Mouse (Mus musculus) forebrain, postnatal 0 days (tissue): Measurements from ENCODE around the gene Lrch1. TPM values are rescaled to one million over a fixed set of nuclear protein-coding genes. Genes with fewer than 3 reads are reported as not detected.

Experiments
- ATAC-seq: fragments of 200-750 bp; cut with Nextera tagmentation; 2 replicates; pipeline ENCODE4 v1.8.0; 2017; ENCODE audit warnings: mild to moderate bottlenecking, moderate library complexity
- DNase-seq: peaks from one replicate; pipeline ENCODE4 v3.0.0-alpha.2; 2015
- H3K27ac ChIP-seq: fragments of 300-500 bp; sonication (generic); 2 replicates; pipeline ENCODE4 v1.5.1; 2014; ENCODE audit warnings: low read depth, mild to moderate bottlenecking, antibody characterized with exemption, low read length, moderate library complexity, mixed read lengths
- H3K27me3 ChIP-seq: fragments of 300-500 bp; sonication (generic); 2 replicates; pipeline ENCODE4 v1.6.1; 2014; ENCODE audit warnings: mild to moderate bottlenecking, low read length, mixed read lengths; ENCODE audit not compliant: insufficient read depth
- H3K36me3 ChIP-seq: fragments of 300-500 bp; sonication (generic); 2 replicates; pipeline ENCODE4 v1.6.1; 2014; ENCODE audit warnings: mild to moderate bottlenecking, moderate library complexity; ENCODE audit not compliant: insufficient read depth
- H3K4me1 ChIP-seq: fragments of 300-500 bp; sonication (generic); 2 replicates; pipeline ENCODE4 v1.6.1; 2014; ENCODE audit warnings: antibody characterized with exemption; ENCODE audit not compliant: insufficient read depth
- H3K4me2 ChIP-seq: fragments of 300-500 bp; sonication (generic); 2 replicates; pipeline ENCODE4 v1.6.1; 2014; ENCODE audit warnings: low read depth, mild to moderate bottlenecking, moderate library complexity
- H3K4me3 ChIP-seq: fragments of 300-500 bp; sonication (generic); 2 replicates; pipeline ENCODE4 v1.5.1; 2014; ENCODE audit warnings: low read depth, low read length, mixed read lengths
- H3K9ac ChIP-seq: fragments of 300-500 bp; sonication (generic); 2 replicates; pipeline ENCODE4 v1.6.1; 2014; ENCODE audit warnings: mild to moderate bottlenecking
- H3K9me3 ChIP-seq: fragments of 300-500 bp; sonication (generic); 2 replicates; pipeline ENCODE4 v1.6.1; 2016; ENCODE audit warnings: low read length
- CTCF ChIP-seq: sonication (generic); IDR thresholded peaks from 2 replicates; pipeline ENCODE4 v1.5.1; 2016; ENCODE audit warnings: antibody characterized with exemption, control low read depth, low read depth
- WGBS: fragments of 180-500 bp; shearing (Covaris S2); extraction: QIAGEN DNeasy Blood & Tissue Kit; methylation state at CpG from one replicate; pipeline ENCODE4 v1.1.7; 2014; 5-methylcytosine and 5-hydroxymethylcytosine counted together
- polyA plus RNA-seq: library from polyadenylated mRNA; unstranded; fragments of >200 nt; fragmentation: Nextera tagmentation; extraction: Ambion mirVana; gene quantifications from 2 replicates; pipeline ENCODE4 v1.2.1, GENCODE M21; 2015
- total RNA-seq: library from RNA; depleted of rRNA; stranded (reverse); fragments of >200 nt; gene quantifications from 2 replicates; pipeline ENCODE4 v1.2.3, GENCODE M21; 2014

Lrch1 gene
- total and polyA plus RNA-seq, 2 experiments from 2014 or later = 12.7 to 20.8 TPM

GRCm38 (mm10) chr14:74943024-74943423 is 4.7 kb downstream of the Lrch1 start:
- Histone ChIP-seq H3K36me3 (no peaks in the 10 kb centered on the region), H3K4me3 (no peak overlapping the region), H3K9ac (no peak overlapping the region), H3K4me1 (peaks cover 15% of the 10 kb centered on the region; the same call in 1 of the 2 replicates), H3K27ac (no peak overlapping the region), H3K9me3 (no peaks in the 10 kb centered on the region), H3K4me2 (no peak overlapping the region), H3K27me3 (no peaks in the 10 kb centered on the region)
- ATAC-seq (no peak), DNase-seq (no peak)
- no peak for TF ChIP-seq CTCF
- 82% methylated on average over 8 of the region's 8 CpGs for WGBS

DNA sequence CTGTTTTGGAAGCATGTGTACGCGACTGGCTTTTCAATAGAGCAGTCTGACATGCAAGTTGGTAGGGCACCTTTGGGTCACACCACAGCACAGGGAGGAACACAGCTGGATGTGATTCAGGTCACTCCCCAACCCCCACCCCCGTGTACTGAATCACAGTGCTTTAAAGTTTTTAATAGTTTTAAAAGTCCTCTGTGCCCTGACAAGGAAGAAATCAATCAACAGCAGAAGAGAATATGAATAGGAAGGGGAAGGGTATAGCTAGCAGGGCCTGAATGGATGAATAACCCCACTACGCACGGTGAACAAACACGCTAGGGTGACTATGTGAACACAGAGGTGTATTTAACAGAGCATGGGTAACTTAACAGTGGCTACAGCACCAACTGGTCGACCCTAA is 6.1 kb downstream of the Lrch1 start:
- peaks cover 15% of the 10 kb centered on the region; the same call in 1 of the 2 replicates for H3K4me1 ChIP-seq
- H3K4me3 ChIP-seq = no peak overlapping the region
- no peak overlapping the region for H3K4me2 ChIP-seq
- no peak overlapping the region for H3K27ac ChIP-seq
- no peaks in the 10 kb centered on the region for H3K9me3 ChIP-seq
- no peaks in the 10 kb centered on the region for H3K36me3 ChIP-seq
- 87% methylated on average over 7 of the region's 7 CpGs for WGBS
- no peak for TF ChIP-seq CTCF
- no peak for DNase-seq
- no peaks in the 10 kb centered on the region for H3K27me3 ChIP-seq
- ATAC-seq = no peak
- H3K9ac ChIP-seq = no peak overlapping the region

DNA sequence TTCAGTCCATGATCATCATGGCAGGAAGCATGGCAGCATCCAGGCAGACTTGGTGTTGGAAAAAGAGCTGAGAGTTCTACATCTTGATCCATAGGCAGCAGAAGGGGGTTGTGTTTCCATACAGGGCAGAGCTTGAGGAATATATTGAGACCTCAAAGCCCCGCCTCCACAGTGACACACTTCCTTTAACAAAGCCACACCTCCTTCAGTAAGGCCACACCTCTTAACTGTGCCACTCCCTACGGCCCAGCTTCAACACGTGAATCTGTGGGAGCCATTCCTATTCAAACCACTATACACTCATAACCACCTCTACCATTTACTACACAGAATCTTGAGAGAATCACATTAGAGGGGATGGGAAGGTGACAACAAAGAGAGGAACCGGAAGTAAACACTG is 6.9 kb downstream of the Lrch1 start:
- 91% methylated on average over 4 of the region's 4 CpGs for WGBS
- no peak for ATAC-seq

DNA sequence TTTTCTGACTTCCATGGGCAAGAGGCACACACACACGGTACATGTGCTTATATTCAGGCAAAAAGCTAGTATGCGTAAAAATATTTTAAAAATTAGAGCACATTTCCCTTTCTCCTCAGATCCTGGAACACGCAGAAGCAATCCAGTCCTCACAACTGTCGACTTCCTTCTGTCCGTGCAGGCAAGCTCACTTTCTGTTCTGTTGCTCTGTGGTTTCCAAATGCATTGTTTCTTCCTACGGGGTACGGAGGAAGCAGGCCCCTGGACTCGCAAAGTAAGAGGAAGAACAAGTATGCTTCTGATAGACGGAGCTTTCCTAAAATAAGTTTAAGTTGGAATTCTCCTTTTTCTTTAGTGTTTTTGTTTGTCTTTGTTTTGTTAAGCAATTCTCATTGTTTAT is 8.3 kb downstream of the Lrch1 start:
- DNase-seq (no peak), ATAC-seq (no peak)
- no peak for TF ChIP-seq CTCF
- Histone ChIP-seq H3K4me2 (no peak overlapping the region), H3K36me3 (no peaks in the 10 kb centered on the region), H3K27ac (no peak overlapping the region), H3K27me3 (no peaks in the 10 kb centered on the region), H3K9ac (no peak overlapping the region), H3K9me3 (no peaks in the 10 kb centered on the region), H3K4me3 (no peak overlapping the region), H3K4me1 (no peaks in the 10 kb centered on the region)
- WGBS = 72% methylated on average over 9 of the region's 9 CpGs

More for the DNA sequence above, 6.9 kb downstream of the Lrch1 start:
- DNase-seq = no peak
- Histone ChIP-seq H3K27me3 (no peaks in the 10 kb centered on the region), H3K36me3 (no peaks in the 10 kb centered on the region), H3K9ac (no peak overlapping the region), H3K4me3 (no peak overlapping the region), H3K9me3 (no peaks in the 10 kb centered on the region), H3K4me1 (peaks cover 9% of the 10 kb centered on the region; the same call in 1 of the 2 replicates), H3K27ac (no peak overlapping the region), H3K4me2 (no peak overlapping the region)
- no peak for TF ChIP-seq CTCF

DNA sequence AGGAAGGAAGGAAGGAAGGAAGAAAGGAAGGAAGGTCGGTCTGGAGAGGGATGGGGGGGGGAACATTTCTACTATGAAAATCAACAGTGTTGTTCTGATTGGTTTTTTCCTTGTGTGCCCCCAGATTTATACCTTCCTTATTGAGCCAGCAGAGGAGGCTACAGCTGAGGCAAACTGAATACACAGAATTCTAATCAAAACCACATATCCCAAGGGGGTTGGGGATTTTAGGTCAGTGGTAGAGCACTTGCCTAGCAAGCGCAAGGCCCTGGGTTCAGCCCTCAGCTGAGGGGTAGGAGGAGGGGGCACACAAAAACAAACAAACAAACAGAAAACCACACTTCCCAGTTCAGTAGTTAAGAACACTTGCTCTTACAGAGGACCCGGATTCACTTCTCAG is 8.8 kb downstream of the Lrch1 start:
- 94% methylated on average over 3 of the region's 3 CpGs for WGBS
- Histone ChIP-seq H3K27ac (no peak overlapping the region), H3K36me3 (no peaks in the 10 kb centered on the region)

DNA sequence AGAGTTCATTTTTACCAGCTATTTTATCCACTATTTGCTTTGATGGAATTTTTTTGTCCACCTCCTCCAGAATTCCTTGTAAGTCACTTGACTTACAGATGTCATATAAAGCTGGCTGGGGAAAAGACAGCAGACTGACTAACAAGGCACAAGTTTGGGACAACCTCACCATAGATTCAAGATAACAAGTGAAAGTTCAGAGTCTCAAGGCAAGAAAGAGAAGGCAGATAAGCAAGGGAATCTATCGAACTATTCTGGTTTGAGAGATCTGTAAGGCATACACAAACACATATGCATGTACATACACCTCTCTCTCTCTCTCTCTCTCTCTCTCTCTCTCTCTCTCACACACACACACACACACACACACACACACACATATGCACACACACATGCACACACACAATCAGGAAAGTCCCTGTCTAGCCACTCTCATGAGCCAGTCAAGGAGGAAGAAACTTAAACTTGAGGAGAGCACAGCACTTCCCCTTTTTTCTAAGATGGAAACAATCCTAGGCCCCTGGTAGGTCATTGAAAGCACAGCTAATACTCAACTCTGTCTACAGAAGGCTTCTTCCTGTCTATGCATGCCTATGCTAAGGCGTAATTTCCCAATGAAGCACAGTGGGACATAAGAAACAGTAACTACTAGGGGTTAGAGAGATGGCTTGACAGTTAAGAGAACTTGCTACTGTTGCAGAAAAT is 11.0 kb downstream of the Lrch1 start:
- no peak overlapping the region for H3K4me3 ChIP-seq
- ATAC-seq (no peak), DNase-seq (no peak)
- 94% methylated on average over 2 of the region's 2 CpGs for WGBS
- no peaks in the 10 kb centered on the region for H3K27me3 ChIP-seq
- H3K9ac ChIP-seq = no peak overlapping the region
- no peaks in the 10 kb centered on the region for H3K4me1 ChIP-seq
- no peak for TF ChIP-seq CTCF
- H3K9me3 ChIP-seq = no peaks in the 10 kb centered on the region
- H3K27ac ChIP-seq = no peak overlapping the region
- H3K36me3 ChIP-seq = no peaks in the 10 kb centered on the region
- no peak overlapping the region for H3K4me2 ChIP-seq

More for the DNA sequence above, 8.8 kb downstream of the Lrch1 start:
- no peak overlapping the region for H3K9ac ChIP-seq
- H3K4me2 ChIP-seq = no peak overlapping the region
- H3K27me3 ChIP-seq = no peaks in the 10 kb centered on the region
- no peak overlapping the region for H3K4me3 ChIP-seq
- H3K4me1 ChIP-seq = no peaks in the 10 kb centered on the region
- no peak for DNase-seq
- H3K9me3 ChIP-seq = no peaks in the 10 kb centered on the region
- ATAC-seq = no peak
- TF ChIP-seq CTCF = no peak

DNA sequence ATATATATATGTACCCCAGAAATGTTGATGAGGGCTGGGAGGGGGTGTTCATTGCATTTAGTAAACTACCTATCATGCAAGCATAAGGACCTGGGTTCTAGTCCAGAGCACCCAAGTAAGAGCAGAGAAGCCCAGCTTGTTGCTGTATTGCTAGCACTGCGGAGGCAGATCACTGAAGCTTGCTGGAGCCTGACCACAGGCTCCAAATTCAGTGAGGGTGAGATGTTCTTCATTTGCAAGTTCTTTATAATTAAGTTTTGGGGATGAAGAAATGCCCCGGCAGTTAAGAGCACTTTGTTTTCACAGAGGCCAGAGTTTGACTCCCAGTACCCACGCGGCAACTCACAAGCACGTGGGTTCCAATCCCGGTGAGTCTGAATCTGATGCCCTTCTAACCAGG is 12.6 kb downstream of the Lrch1 start:
- H3K36me3 ChIP-seq = no peaks in the 10 kb centered on the region
- no peak overlapping the region for H3K4me3 ChIP-seq
- H3K4me1 ChIP-seq = no peaks in the 10 kb centered on the region
- H3K27me3 ChIP-seq = no peaks in the 10 kb centered on the region
- ATAC-seq = no peak
- no peak for DNase-seq
- 95% methylated on average over 6 of the region's 6 CpGs for WGBS
- H3K4me2 ChIP-seq = no peak overlapping the region
- no peak overlapping the region for H3K27ac ChIP-seq
- no peak for TF ChIP-seq CTCF
- no peaks in the 10 kb centered on the region for H3K9me3 ChIP-seq
- no peak overlapping the region for H3K9ac ChIP-seq
